Mouse (Mus musculus) midbrain, embryonic 11.5 days (tissue): ENCODE data around the gene Fmnl2. TPM values are rescaled to one million over a fixed set of nuclear protein-coding genes. Genes with fewer than 3 reads are reported as not detected.

Experiments
- ATAC-seq: fragments of 200-750 bp; cut with Nextera tagmentation; 2 replicates; pipeline ENCODE4 v1.8.0; 2017; ENCODE audit warnings: moderate TSS enrichment, moderate library complexity; ENCODE audit not compliant: low FRiP score
- DNase-seq: peaks from one replicate; pipeline ENCODE4 v3.0.0; 2015; ENCODE audit warnings: low spot score; ENCODE audit errors: missing footprints
- H3K27ac ChIP-seq: fragments of 300-500 bp; sonication (generic); 2 replicates; pipeline ENCODE4 v1.5.1; 2014; ENCODE audit warnings: low read depth, low read length
- H3K27me3 ChIP-seq: fragments of 300-500 bp; sonication (generic); 2 replicates; pipeline ENCODE4 v1.6.1; 2014; ENCODE audit warnings: mild to moderate bottlenecking, low read length, moderate library complexity, mixed read lengths; ENCODE audit not compliant: control insufficient read depth, insufficient read depth
- H3K36me3 ChIP-seq: fragments of 300-500 bp; sonication (generic); 2 replicates; pipeline ENCODE4 v1.6.1; 2014; ENCODE audit warnings: mild to moderate bottlenecking, low read length, moderate library complexity, mixed read lengths; ENCODE audit not compliant: control insufficient read depth, insufficient read depth
- H3K4me1 ChIP-seq: fragments of 300-500 bp; sonication (generic); 2 replicates; pipeline ENCODE4 v1.6.1; 2014; ENCODE audit warnings: low read length; ENCODE audit not compliant: control insufficient read depth, insufficient read depth
- H3K4me2 ChIP-seq: fragments of 300-500 bp; sonication (generic); 2 replicates; pipeline ENCODE4 v1.6.1; 2014; ENCODE audit warnings: mild to moderate bottlenecking, moderate library complexity
- H3K4me3 ChIP-seq: fragments of 300-500 bp; sonication (generic); 2 replicates; pipeline ENCODE4 v1.5.1; 2014; ENCODE audit warnings: low read depth, low read length
- H3K9ac ChIP-seq: fragments of 300-500 bp; sonication (generic); 2 replicates; pipeline ENCODE4 v1.6.1; 2014; ENCODE audit warnings: low read length
- H3K9me3 ChIP-seq: fragments of 300-500 bp; sonication (generic); 2 replicates; pipeline ENCODE4 v1.6.1; 2016; ENCODE audit warnings: low read length; ENCODE audit not compliant: control insufficient read depth
- WGBS: fragments of 180-500 bp; shearing (Covaris S2); extraction: QIAGEN DNeasy Blood & Tissue Kit; methylation state at CpG from one replicate; pipeline ENCODE4 v1.1.7; 2014; 5-methylcytosine and 5-hydroxymethylcytosine counted together
- polyA plus RNA-seq: library from polyadenylated mRNA; unstranded; fragments of >200 nt; fragmentation: Nextera tagmentation; extraction: Ambion mirVana; gene quantifications from 2 replicates; pipeline ENCODE4 v1.2.1, GENCODE M21; 2014

Gene Fmnl2
- polyA plus RNA-seq, 1 experiment from 2014 or later, result 9.4 TPM

GRCm38 (mm10) chr2:52873276-52874063 lies 15.8 kb downstream of the Fmnl2 start:
- Histone ChIP-seq H3K9me3 (no peaks in the 10 kb centered on the region), H3K4me3 (no peak overlapping the region), H3K36me3 (no peaks in the 10 kb centered on the region), H3K27ac (no peak overlapping the region), H3K27me3 (no peaks in the 10 kb centered on the region), H3K4me2 (no peak overlapping the region), H3K4me1 (no peaks in the 10 kb centered on the region), H3K9ac (no peak overlapping the region)
- ATAC-seq (peak; percentile 27; the same call in 1 of the 2 replicates), DNase-seq (no peak)
- WGBS, result 72% methylated on average over 18 of the region's 18 CpGs

GRCm38 (mm10) chr2:52874721-52875120 lies 17.1 kb downstream of the Fmnl2 start:
- H3K27ac ChIP-seq, result no peak overlapping the region
- no peaks in the 10 kb centered on the region for H3K27me3 ChIP-seq
- no peak overlapping the region for H3K9ac ChIP-seq
- H3K4me2 ChIP-seq, result no peak overlapping the region
- no peaks in the 10 kb centered on the region for H3K9me3 ChIP-seq
- no peaks in the 10 kb centered on the region for H3K36me3 ChIP-seq
- no peaks in the 10 kb centered on the region; the same call in 1 of the 2 replicates for H3K4me1 ChIP-seq
- no peak overlapping the region for H3K4me3 ChIP-seq
- no peak for ATAC-seq
- DNase-seq, result no peak

- 89% methylated on average over 9 of the region's 9 CpGs for WGBS
- Histone ChIP-seq H3K27me3 (no peaks in the 10 kb centered on the region), H3K9me3 (no peaks in the 10 kb centered on the region), H3K4me3 (no peak overlapping the region), H3K36me3 (no peaks in the 10 kb centered on the region), H3K9ac (no peak overlapping the region), H3K27ac (no peak overlapping the region), H3K4me2 (no peak overlapping the region), H3K4me1 (no peaks in the 10 kb centered on the region; the same call in 1 of the 2 replicates)
- no peak for ATAC-seq
- no peak for DNase-seq
Measured at GRCm38 (mm10) chr2:52875801-52876200, 18.1 kb downstream of the Fmnl2 start.

GRCm38 (mm10) chr2:52883401-52883800 lies 25.7 kb downstream of the Fmnl2 start:
- no peak for DNase-seq
- no peak for ATAC-seq
- H3K9me3 ChIP-seq, result no peaks in the 10 kb centered on the region
- no peaks in the 10 kb centered on the region; the same call in 1 of the 2 replicates for H3K4me1 ChIP-seq
- H3K36me3 ChIP-seq, result no peaks in the 10 kb centered on the region
- H3K27ac ChIP-seq, result no peak overlapping the region
- 98% methylated on average over 2 of the region's 2 CpGs for WGBS
- H3K4me3 ChIP-seq, result no peak overlapping the region
- no peaks in the 10 kb centered on the region for H3K27me3 ChIP-seq
- H3K9ac ChIP-seq, result no peak overlapping the region
- no peak overlapping the region for H3K4me2 ChIP-seq

- DNase-seq (no peak), ATAC-seq (no peak)
- no peak overlapping the region for H3K4me3 ChIP-seq
- H3K9ac ChIP-seq, result no peak overlapping the region
- H3K36me3 ChIP-seq, result no peaks in the 10 kb centered on the region
- no peaks in the 10 kb centered on the region; the same call in 1 of the 2 replicates for H3K4me1 ChIP-seq
- H3K27ac ChIP-seq, result no peak overlapping the region
- H3K9me3 ChIP-seq, result no peaks in the 10 kb centered on the region
- 91% methylated on average over 4 of the region's 4 CpGs for WGBS
- no peak overlapping the region for H3K4me2 ChIP-seq
- H3K27me3 ChIP-seq, result no peaks in the 10 kb centered on the region
Measured at GRCm38 (mm10) chr2:52884082-52884481, 26.4 kb downstream of the Fmnl2 start.

- no peak overlapping the region for H3K4me2 ChIP-seq
- H3K4me3 ChIP-seq, result no peak overlapping the region
- H3K27me3 ChIP-seq, result no peaks in the 10 kb centered on the region
- H3K9ac ChIP-seq, result no peak overlapping the region
- no peaks in the 10 kb centered on the region for H3K4me1 ChIP-seq
- H3K27ac ChIP-seq, result no peak overlapping the region
- WGBS, result 69% methylated on average over 3 of the region's 3 CpGs
- DNase-seq (no peak), ATAC-seq (no peak)
- no peaks in the 10 kb centered on the region for H3K36me3 ChIP-seq
- no peaks in the 10 kb centered on the region for H3K9me3 ChIP-seq
Measured at GRCm38 (mm10) chr2:52885071-52885470, 27.4 kb downstream of the Fmnl2 start.

GRCm38 (mm10) chr2:52887281-52887680 lies 29.6 kb downstream of the Fmnl2 start:
- ATAC-seq (no peak), DNase-seq (no peak)
- WGBS, result 74% methylated on average over 2 of the region's 2 CpGs

GRCm38 (mm10) chr2:52891115-52891514 lies 33.5 kb downstream of the Fmnl2 start:
- Histone ChIP-seq H3K4me1 (no peaks in the 10 kb centered on the region), H3K9ac (no peak overlapping the region), H3K9me3 (no peaks in the 10 kb centered on the region), H3K4me2 (no peak overlapping the region), H3K27ac (no peak overlapping the region), H3K4me3 (no peak overlapping the region), H3K36me3 (no peaks in the 10 kb centered on the region), H3K27me3 (no peaks in the 10 kb centered on the region)
- no peak for DNase-seq
- ATAC-seq, result no peak
- whole genome bisulfite sequencing, result 88% methylated on average over 8 of the region's 8 CpGs

More at GRCm38 (mm10) chr2:52887281-52887680, 29.6 kb downstream of the Fmnl2 start:
- no peaks in the 10 kb centered on the region for H3K27me3 ChIP-seq
- no peak overlapping the region for H3K4me2 ChIP-seq
- H3K9me3 ChIP-seq, result no peaks in the 10 kb centered on the region
- no peak overlapping the region for H3K27ac ChIP-seq
- no peak overlapping the region for H3K9ac ChIP-seq
- H3K36me3 ChIP-seq, result no peaks in the 10 kb centered on the region
- no peak overlapping the region for H3K4me3 ChIP-seq
- H3K4me1 ChIP-seq, result no peaks in the 10 kb centered on the region

GRCm38 (mm10) chr2:52891744-52892143 lies 34.1 kb downstream of the Fmnl2 start:
- no peak overlapping the region for H3K4me2 ChIP-seq
- no peak overlapping the region for H3K4me3 ChIP-seq
- no peaks in the 10 kb centered on the region for H3K36me3 ChIP-seq
- H3K27me3 ChIP-seq, result no peaks in the 10 kb centered on the region
- no peak overlapping the region for H3K27ac ChIP-seq
- ATAC-seq (no peak), DNase-seq (no peak)
- 91% methylated on average over 2 of the region's 2 CpGs for WGBS
- H3K4me1 ChIP-seq, result no peaks in the 10 kb centered on the region
- H3K9ac ChIP-seq, result no peak overlapping the region
- no peaks in the 10 kb centered on the region for H3K9me3 ChIP-seq
